Mouse (Mus musculus): ENCODE data around the gene Vwa3b.

- TF ChIP-seq CTCF (IDR thresholded peaks at IDR 0.05; ENCODE audit: low read depth) (no peak), EP300 (optimal IDR thresholded peaks at IDR 0.05) (no peak)
Measured at GRCm38 (mm10) chr1:37179852-37180251, 153.5 kb downstream of the Vwa3b start.
